Mouse (Mus musculus): ENCODE data around the gene Il31ra.

DNA sequence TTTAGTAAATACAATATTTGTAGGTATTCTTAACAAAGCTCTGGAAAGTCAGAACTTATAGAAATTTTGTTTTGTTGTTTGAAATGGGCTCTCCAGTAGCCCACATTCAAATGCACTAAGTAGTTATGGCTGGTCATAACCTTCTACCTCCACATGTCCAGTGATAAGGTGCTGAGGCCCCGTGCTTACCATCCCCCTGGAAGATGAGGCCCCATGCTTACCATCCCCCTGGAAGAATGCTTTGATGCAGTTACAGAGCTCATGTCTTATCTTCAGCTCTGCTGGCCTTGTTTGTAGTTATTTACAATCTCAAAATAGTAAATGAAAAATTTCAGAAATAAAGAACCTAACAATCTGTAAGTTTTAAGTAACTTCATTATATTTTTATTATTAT is 101.9 kb downstream of the Il31ra start:
- TF ChIP-seq POLR2A (IDR thresholded peaks at IDR 0.05; ENCODE audit: low read depth, low read length) (no peak), CTCF (IDR thresholded peaks at IDR 0.05; ENCODE audit: extremely low read depth, insufficient read depth, insufficient read length, insufficient replicate concordance) (no peak)

Data from spleen, adult 2 months (tissue).